Mouse (Mus musculus) bone marrow macrophage, adult 2 months (primary cell): ENCODE results near the gene Adam19.
"Not testable (repeated sequence)": the region's sequence is repeated elsewhere in the genome, so short reads cannot be mapped to it uniquely, and the experiment has no call there.

Source experiments
- CTCF ChIP-seq: IDR thresholded peaks from 2 replicates; pipeline ENCODE4 v1.5.1; 2012; ENCODE audit warnings: low read depth, mild to moderate bottlenecking, low read length, moderate library complexity
- POLR2A ChIP-seq: IDR thresholded peaks from 2 replicates; pipeline ENCODE4 v1.6.1; 2012; ENCODE audit warnings: mild to moderate bottlenecking, low read depth, low read length, borderline replicate concordance

DNA sequence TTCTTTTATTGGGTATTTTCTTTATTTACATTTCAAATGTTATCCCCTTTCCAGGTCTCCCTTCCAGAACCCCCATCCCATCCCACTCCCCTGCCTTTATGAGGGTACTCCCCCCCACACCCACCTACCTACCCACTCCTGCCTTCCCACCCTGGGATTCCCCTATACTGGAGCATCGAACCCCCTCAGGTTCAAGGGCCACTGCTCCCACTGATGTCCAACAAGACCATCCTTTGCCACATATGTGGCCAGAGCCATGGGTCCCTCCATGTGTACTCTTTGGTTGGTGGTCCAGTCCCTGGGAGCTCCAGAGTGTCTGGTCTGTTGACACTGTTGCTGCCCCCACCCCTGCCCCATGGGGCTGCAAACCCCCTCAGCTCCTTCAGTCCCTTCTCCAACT is 126.2 kb downstream of the Adam19 start:
- TF ChIP-seq CTCF, POLR2A: not testable (repeated sequence)
